Mouse (Mus musculus): Measurements from ENCODE around the gene Itih5.

DNA sequence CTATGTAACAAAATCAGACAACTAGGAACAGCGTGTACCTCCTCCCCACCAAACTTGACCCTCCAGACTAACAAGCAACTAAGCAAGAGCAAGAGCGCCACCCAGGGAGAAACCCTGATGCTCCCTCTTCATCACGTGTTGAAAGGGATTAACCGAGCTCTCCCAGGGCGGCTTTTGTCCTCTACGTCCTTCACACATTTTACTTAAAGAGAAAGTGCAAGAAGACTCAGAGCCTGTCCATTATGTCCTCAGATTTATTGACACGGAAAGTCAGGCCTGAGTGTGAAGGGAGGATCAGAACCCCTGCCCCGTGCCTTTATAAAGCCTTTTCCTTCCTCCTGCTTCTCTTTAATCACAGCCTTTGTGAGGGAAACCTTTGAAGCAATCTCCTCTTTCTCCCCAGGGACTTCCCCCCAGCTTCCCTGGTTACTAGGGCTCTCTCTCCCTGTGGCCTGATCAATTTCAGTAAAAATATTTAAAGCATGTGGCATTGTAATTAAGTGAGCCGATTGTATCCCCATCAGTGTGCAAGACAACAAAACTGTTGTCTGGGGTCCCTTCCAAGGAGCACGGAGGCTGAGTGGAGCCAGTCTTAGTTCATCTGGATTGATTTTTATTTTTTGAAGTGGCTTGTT is 131.4 kb downstream of the Itih5 start:
- TF ChIP-seq CTCF (IDR thresholded peaks at IDR 0.05; ENCODE audit: insufficient read depth, low read depth, low read length) (no peak), POLR2A (IDR thresholded peaks at IDR 0.05; ENCODE audit: insufficient read depth, low read depth, low read length) (no peak)

Data from olfactory bulb, adult 2 months (tissue).